Mouse (Mus musculus) megakaryocyte, embryonic 14.5 days (primary cell): ENCODE results near the gene Tmem267.

Experiments
- FLI1 ChIP-seq: IDR thresholded peaks from 2 replicates; pipeline ENCODE4 v1.6.1; 2012; ENCODE audit warnings: low read length, inconsistent platforms, mixed read lengths
- GATA1 ChIP-seq: IDR thresholded peaks from 3 replicates; pipeline ENCODE4 v1.6.1; 2012; ENCODE audit warnings: mixed read lengths, low read length, inconsistent platforms, borderline replicate concordance

GRCm38 (mm10) chr13:119656846-119657416 lies 169.1 kb downstream of the Tmem267 start:
- TF ChIP-seq GATA1 (no peak), FLI1 (no peak)
